In genomic region chr8:63262516-63262915, GRCm38 (mm10) we compare ENCODE assay signal across 21 mouse cellular contexts.
DNase-seq lines count a peak whose midpoint lies in the region; ATAC-seq lines count a peak whose summit lies in the region.
"Had no signal": no experiment of that assay in that cellular context is flagged by ENCODE, and none has a peak within 500 bp of the region (broad histone marks: within the 10 kb centered on the region; RNA-seq: fewer than 3 reads in every experiment).

No protein-coding gene starts in this region.

- peak; percentile 1 to 2 for DNase-seq in cerebellum, postnatal 14 days
- DNase-seq in midbrain, embryonic 14.5 days = peak; percentile 25
- DNase-seq in midbrain, embryonic 10.5 days (ENCODE audit: low spot score) = no peak
- DNase-seq in lung, postnatal 14 days = no peak
- DNase-seq: adrenal gland, adult 8-10 months; cerebellum, adult 18-20 months; liver, embryonic 13.5 days; right cerebral cortex, postnatal 14 days; thymus, adult 2 months had no signal

- H3K9ac ChIP-seq in midbrain, embryonic 14.5 days (replicated peaks; ENCODE audit: low read length) = no peak overlapping the region
- no peak overlapping the region for H3K9ac ChIP-seq in heart, embryonic 15.5 days
- no peak overlapping the region for H3K9ac ChIP-seq in midbrain, embryonic 16.5 days (ENCODE audit: low read depth, low read length)
- H3K9ac ChIP-seq in forebrain, embryonic 16.5 days (replicated peaks; ENCODE audit: low read depth, low read length) = no peak overlapping the region
- H3K9ac ChIP-seq: intestine, embryonic 15.5 days; liver, embryonic 13.5 days; lung, embryonic 15.5 days; neural tube, embryonic 15.5 days; stomach, embryonic 15.5 days had no signal

- WGBS in midbrain, embryonic 14.5 days = 63% methylated on average over 4 of the region's 4 CpGs
- WGBS in midbrain, embryonic 10.5 days = 85% methylated on average over 4 of the region's 4 CpGs
- 24% methylated on average over 4 of the region's 4 CpGs for WGBS in heart, embryonic 15.5 days
- WGBS in midbrain, embryonic 16.5 days = 62% methylated on average over 4 of the region's 4 CpGs
- 59% methylated on average over 4 of the region's 4 CpGs for WGBS in forebrain, embryonic 16.5 days

- H3K27me3 ChIP-seq in midbrain, embryonic 14.5 days (ENCODE audit: control insufficient read depth, insufficient read depth, low read length) = no peaks in the 10 kb centered on the region
- H3K27me3 ChIP-seq in midbrain, embryonic 10.5 days (ENCODE audit: low read depth, poor library complexity, severe bottlenecking) = no peaks in the 10 kb centered on the region
- no peaks in the 10 kb centered on the region for H3K27me3 ChIP-seq in heart, embryonic 15.5 days
- H3K27me3 ChIP-seq in midbrain, embryonic 16.5 days (ENCODE audit: control insufficient read depth, insufficient read depth, low read depth, low read length) = no peaks in the 10 kb centered on the region
- no peaks in the 10 kb centered on the region for H3K27me3 ChIP-seq in forebrain, embryonic 16.5 days (replicated peaks; ENCODE audit: control insufficient read depth, insufficient read depth, low read length)
- H3K27me3 ChIP-seq: intestine, embryonic 15.5 days; liver, embryonic 13.5 days; lung, embryonic 15.5 days; neural tube, embryonic 15.5 days; stomach, embryonic 15.5 days had no signal

- H3K36me3 ChIP-seq in midbrain, embryonic 14.5 days (ENCODE audit: control insufficient read depth, insufficient read depth, low read length) = no peaks in the 10 kb centered on the region
- H3K36me3 ChIP-seq in midbrain, embryonic 10.5 days = no peaks in the 10 kb centered on the region
- no peaks in the 10 kb centered on the region for H3K36me3 ChIP-seq in heart, embryonic 15.5 days
- H3K36me3 ChIP-seq in midbrain, embryonic 16.5 days (ENCODE audit: control insufficient read depth, insufficient read depth, low read length) = no peaks in the 10 kb centered on the region
- H3K36me3 ChIP-seq in forebrain, embryonic 16.5 days (ENCODE audit: control insufficient read depth, insufficient read depth) = no peaks in the 10 kb centered on the region
- H3K36me3 ChIP-seq: embryonic facial prominence, embryonic 10.5 days; intestine, embryonic 15.5 days; liver, embryonic 13.5 days; lung, embryonic 15.5 days; neural tube, embryonic 15.5 days; stomach, embryonic 15.5 days had no signal

- H3K4me3 ChIP-seq in midbrain, embryonic 14.5 days (replicated peaks; ENCODE audit: low read depth, low read length) = no peak overlapping the region
- no peak overlapping the region for H3K4me3 ChIP-seq in midbrain, embryonic 10.5 days
- H3K4me3 ChIP-seq in heart, embryonic 15.5 days = no peak overlapping the region
- no peak overlapping the region for H3K4me3 ChIP-seq in midbrain, embryonic 16.5 days (ENCODE audit: low read depth, low read length)
- H3K4me3 ChIP-seq in forebrain, embryonic 16.5 days (replicated peaks; ENCODE audit: low read length) = no peak overlapping the region
- H3K4me3 ChIP-seq: embryonic facial prominence, embryonic 10.5 days; erythroblast, embryonic 14.5 days; intestine, embryonic 15.5 days; left cerebral cortex, adult 2 months; liver, embryonic 13.5 days; lung, embryonic 15.5 days; neural tube, embryonic 15.5 days; stomach, embryonic 15.5 days had no signal

- H3K27ac ChIP-seq in midbrain, embryonic 14.5 days (replicated peaks; ENCODE audit: low read depth, low read length) = 0 out of 2 replicates have a peak overlapping the region, but pooled peaks have one; percentile 17
- no peak overlapping the region for H3K27ac ChIP-seq in midbrain, embryonic 10.5 days (replicated peaks)
- no peak overlapping the region; the same call in 1 of the 2 replicates for H3K27ac ChIP-seq in heart, embryonic 15.5 days
- no peak overlapping the region for H3K27ac ChIP-seq in midbrain, embryonic 16.5 days (ENCODE audit: low read length)
- H3K27ac ChIP-seq in forebrain, embryonic 16.5 days (ENCODE audit: low read length) = no peak overlapping the region
- H3K27ac ChIP-seq: embryonic facial prominence, embryonic 10.5 days; intestine, embryonic 15.5 days; left cerebral cortex, adult 2 months; liver, embryonic 13.5 days; lung, embryonic 15.5 days; neural tube, embryonic 15.5 days; stomach, embryonic 15.5 days had no signal

- no peaks in the 10 kb centered on the region for H3K4me1 ChIP-seq in midbrain, embryonic 14.5 days (ENCODE audit: control insufficient read depth, insufficient read depth, low read length)
- H3K4me1 ChIP-seq in midbrain, embryonic 10.5 days = no peaks in the 10 kb centered on the region
- H3K4me1 ChIP-seq in heart, embryonic 15.5 days (replicated peaks) = peaks cover 6% of the 10 kb centered on the region
- H3K4me1 ChIP-seq in midbrain, embryonic 16.5 days (ENCODE audit: control insufficient read depth, insufficient read depth, low read length) = no peaks in the 10 kb centered on the region
- peaks cover 3% of the 10 kb centered on the region; the same call in 1 of the 2 replicates for H3K4me1 ChIP-seq in forebrain, embryonic 16.5 days (replicated peaks; ENCODE audit: control insufficient read depth, insufficient read depth, low read length)
- H3K4me1 ChIP-seq: embryonic facial prominence, embryonic 10.5 days; intestine, embryonic 15.5 days; liver, embryonic 13.5 days; lung, embryonic 15.5 days; neural tube, embryonic 15.5 days; stomach, embryonic 15.5 days had no signal

- H3K9me3 ChIP-seq in midbrain, embryonic 14.5 days (ENCODE audit: control insufficient read depth, low read length) = no peaks in the 10 kb centered on the region
- H3K9me3 ChIP-seq in midbrain, embryonic 10.5 days (replicated peaks) = no peaks in the 10 kb centered on the region
- H3K9me3 ChIP-seq in heart, embryonic 15.5 days (replicated peaks) = no peaks in the 10 kb centered on the region
- H3K9me3 ChIP-seq in midbrain, embryonic 16.5 days (replicated peaks; ENCODE audit: control insufficient read depth, low read length, poor library complexity, severe bottlenecking) = no peaks in the 10 kb centered on the region
- H3K9me3 ChIP-seq in forebrain, embryonic 16.5 days (ENCODE audit: control insufficient read depth, low read length) = no peaks in the 10 kb centered on the region
- H3K9me3 ChIP-seq: embryonic facial prominence, embryonic 10.5 days; intestine, embryonic 15.5 days; liver, embryonic 13.5 days; lung, embryonic 15.5 days; neural tube, embryonic 15.5 days; stomach, embryonic 15.5 days had no signal

- H3K4me2 ChIP-seq in midbrain, embryonic 14.5 days (ENCODE audit: low read length) = no peak overlapping the region
- H3K4me2 ChIP-seq in heart, embryonic 15.5 days = 0 out of 2 replicates have a peak overlapping the region, but pooled peaks have one; percentile 13
- H3K4me2 ChIP-seq in midbrain, embryonic 16.5 days (ENCODE audit: low read length) = no peak overlapping the region
- no peak overlapping the region for H3K4me2 ChIP-seq in forebrain, embryonic 16.5 days (ENCODE audit: low read length)
- H3K4me2 ChIP-seq: intestine, embryonic 15.5 days; liver, embryonic 13.5 days; lung, embryonic 15.5 days; neural tube, embryonic 15.5 days; stomach, embryonic 15.5 days had no signal

- no peak for ATAC-seq in cerebellum, adult (ENCODE audit: insufficient number of reproducible peaks, low FRiP score, low TSS enrichment)
- no peak for ATAC-seq in midbrain, embryonic 14.5 days (ENCODE audit: low FRiP score, low TSS enrichment)
- peak; percentile 81 for ATAC-seq in heart, embryonic 15.5 days (replicated peaks; ENCODE audit: insufficient number of reproducible peaks, insufficient read depth, low FRiP score, low read depth)
- peak; percentile 58 for ATAC-seq in midbrain, embryonic 16.5 days
- no peak for ATAC-seq in forebrain, embryonic 16.5 days
- ATAC-seq: forebrain, embryonic 14.5 days; intestine, embryonic 15.5 days had no signal

Comparison
In these comparisons a context has a peak if more than half of its experiments do, and no peak if none do; other contexts are left out.
1. DNase-seq: peak in cerebellum, postnatal 14 days (2 of 2) and midbrain, embryonic 14.5 days (single experiment); none in midbrain, embryonic 10.5 days (single experiment) and lung, postnatal 14 days (single experiment).
2. ATAC-seq: peak in heart, embryonic 15.5 days (single experiment) and midbrain, embryonic 16.5 days (single experiment); none in cerebellum, adult (single experiment), midbrain, embryonic 14.5 days (single experiment) and forebrain, embryonic 16.5 days (single experiment).